Mouse (Mus musculus) liver, embryonic 14.5 days (tissue): Measurements from ENCODE around the gene Dbx1. TPM values are rescaled to one million over a fixed set of nuclear protein-coding genes. Genes with fewer than 3 reads are reported as not detected.

Experiments
- ATAC-seq: fragments of 200-750 bp; cut with Nextera tagmentation; 2 replicates; pipeline ENCODE4 v1.8.0; 2017; ENCODE audit warnings: moderate number of reproducible peaks, mild to moderate bottlenecking, moderate library complexity; ENCODE audit not compliant: insufficient read depth
- DNase-seq, 3 experiments: peaks; one replicate each; pipeline ENCODE4 v3.0.0-alpha.2; 2012 to 2013; ENCODE audit warnings: low read depth in 3 of 3, low spot score in 3 of 3
- H3K27ac ChIP-seq: fragments of 300-500 bp; sonication (generic); 2 replicates; pipeline ENCODE4 v1.5.1; 2014; ENCODE audit warnings: moderate library complexity, mild to moderate bottlenecking, control low read depth, inconsistent platforms
- H3K27me3 ChIP-seq: fragments of 300-500 bp; sonication (generic); 2 replicates; pipeline ENCODE4 v1.6.1; 2014; ENCODE audit warnings: mild to moderate bottlenecking, low read length, moderate library complexity; ENCODE audit not compliant: control insufficient read depth, insufficient read depth
- H3K36me3 ChIP-seq: fragments of 300-500 bp; sonication (generic); replicated peaks from 2 replicates; pipeline ENCODE4 v1.6.1; 2014; ENCODE audit warnings: low read depth; ENCODE audit not compliant: control insufficient read depth, insufficient read depth
- H3K4me1 ChIP-seq, 2 experiments: fragments of 200-500 bp in 1 of 2; fragments of 300-500 bp in 1 of 2; sonication (generic) in 1 of 2; replicated peaks; 2 replicates each; pipeline ENCODE4 v1.6.1; 2012 to 2014; ENCODE audit warnings: antibody characterized with exemption in 1 of 2, inconsistent platforms in 1 of 2, low read length in 1 of 2; ENCODE audit not compliant: control insufficient read depth in 2 of 2, insufficient read depth in 2 of 2
- H3K4me2 ChIP-seq: fragments of 300-500 bp; sonication (generic); 2 replicates; pipeline ENCODE4 v1.6.1; 2014; ENCODE audit warnings: low read depth, mild to moderate bottlenecking, control low read depth, moderate library complexity
- H3K4me3 ChIP-seq, 2 experiments: fragments of 200-500 bp in 1 of 2; fragments of 300-500 bp in 1 of 2; sonication (generic) in 1 of 2; 2 replicates each; pipeline ENCODE4 v1.5.1; 2012 to 2014; ENCODE audit warnings: low read depth in 2 of 2, low read length in 2 of 2, mild to moderate bottlenecking in 2 of 2, control low read depth in 1 of 2, inconsistent platforms in 1 of 2, moderate library complexity in 1 of 2; ENCODE audit not compliant: insufficient read depth in 1 of 2
- H3K9ac ChIP-seq: fragments of 300-500 bp; sonication (generic); replicated peaks from 2 replicates; pipeline ENCODE4 v1.6.1; 2014; ENCODE audit warnings: mild to moderate bottlenecking, control low read depth, moderate library complexity
- H3K9me3 ChIP-seq: fragments of 300-500 bp; sonication (generic); 2 replicates; pipeline ENCODE4 v1.6.1; 2016; ENCODE audit warnings: low read length, mixed read lengths; ENCODE audit not compliant: control insufficient read depth
- CTCF ChIP-seq: IDR thresholded peaks from 2 replicates; pipeline ENCODE4 v1.5.1; 2016; ENCODE audit warnings: antibody characterized with exemption, low read depth, control low read depth
- EP300 ChIP-seq: IDR thresholded peaks from 2 replicates; pipeline ENCODE4 v1.6.1; 2016; ENCODE audit warnings: antibody characterized with exemption, low read depth
- WGBS: fragments of 180-500 bp; shearing (Covaris S2); extraction: QIAGEN DNeasy Blood & Tissue Kit; methylation state at CpG from one replicate; pipeline ENCODE4 v1.1.7; 2014; ENCODE audit not compliant: insufficient replicate concordance; 5-methylcytosine and 5-hydroxymethylcytosine counted together
- polyA plus RNA-seq, 2 experiments: library from polyadenylated mRNA; depleted of rRNA in 1 of 2; stranded (reverse) in 1 of 2; unstranded in 1 of 2; fragments of >200 nt; fragmentation: Nextera tagmentation in 1 of 2; extraction: Ambion mirVana in 1 of 2; gene quantifications; 2 replicates each; pipeline versions ENCODE4 v1.2.1 to v1.2.3; 2012 to 2014

Dbx1 gene
- polyA plus RNA-seq, 2 experiments = not detected

- H3K4me3 ChIP-seq = no peak overlapping the region
- DNase-seq = no peak
- no peak for ATAC-seq
- H3K27me3 ChIP-seq = no peaks in the 10 kb centered on the region
- H3K9ac ChIP-seq = no peak overlapping the region
- H3K9me3 ChIP-seq = no peaks in the 10 kb centered on the region
- 74% methylated on average over 13 of the region's 13 CpGs for WGBS
- H3K36me3 ChIP-seq = no peaks in the 10 kb centered on the region
- H3K27ac ChIP-seq = no peak overlapping the region
- H3K4me1 ChIP-seq = no peaks in the 10 kb centered on the region
- no peak overlapping the region for H3K4me2 ChIP-seq
- no peak for TF ChIP-seq EP300
- no peak for TF ChIP-seq CTCF
Observed at GRCm38 (mm10) chr7:49668260-49668857, 31.7 kb upstream of the Dbx1 start.

GRCm38 (mm10) chr7:49663575-49663974, 26.9 kb upstream of the Dbx1 start:
- TF ChIP-seq CTCF (no peak), EP300 (no peak)
- ATAC-seq (no peak), DNase-seq (no peak)
- WGBS = 48% methylated on average over 3 of the region's 3 CpGs
- no peak overlapping the region for H3K9ac ChIP-seq
- peaks cover 5% of the 10 kb centered on the region for H3K27me3 ChIP-seq
- no peaks in the 10 kb centered on the region for H3K36me3 ChIP-seq
- no peaks in the 10 kb centered on the region for H3K4me1 ChIP-seq
- no peak overlapping the region for H3K4me3 ChIP-seq
- no peak overlapping the region for H3K4me2 ChIP-seq
- no peaks in the 10 kb centered on the region for H3K9me3 ChIP-seq
- H3K27ac ChIP-seq = no peak overlapping the region

- no peaks in the 10 kb centered on the region for H3K36me3 ChIP-seq
- H3K9me3 ChIP-seq = no peaks in the 10 kb centered on the region
- no peak for DNase-seq
- TF ChIP-seq CTCF (no peak), EP300 (no peak)
- H3K4me3 ChIP-seq = no peak overlapping the region
- no peak overlapping the region for H3K9ac ChIP-seq
- WGBS = 12% methylated on average over 7 of the region's 7 CpGs
- H3K4me2 ChIP-seq = no peak overlapping the region
- H3K27ac ChIP-seq = no peak overlapping the region
- H3K4me1 ChIP-seq = no peaks in the 10 kb centered on the region
- peaks cover 5% of the 10 kb centered on the region for H3K27me3 ChIP-seq
- ATAC-seq = no peak
Observed at GRCm38 (mm10) chr7:49662492-49663026, 25.9 kb upstream of the Dbx1 start.

GRCm38 (mm10) chr7:49661811-49662491, 25.3 kb upstream of the Dbx1 start:
- Histone ChIP-seq H3K27ac (no peak overlapping the region), H3K4me2 (no peak overlapping the region)
- WGBS = 5% methylated on average over 24 of the region's 24 CpGs

GRCm38 (mm10) chr7:49640709-49641305, 4.2 kb upstream of the Dbx1 start:
- H3K4me1 ChIP-seq = no peaks in the 10 kb centered on the region
- TF ChIP-seq EP300 (no peak), CTCF (no peak)
- H3K27ac ChIP-seq = no peak overlapping the region
- H3K27me3 ChIP-seq = peaks cover 49% of the 10 kb centered on the region
- H3K4me2 ChIP-seq = no peak overlapping the region
- DNase-seq = no peak
- H3K36me3 ChIP-seq = no peaks in the 10 kb centered on the region
- H3K4me3 ChIP-seq = no peak overlapping the region
- no peak for ATAC-seq
- H3K9ac ChIP-seq = no peak overlapping the region
- 22% methylated on average over 3 of the region's 3 CpGs for WGBS
- no peaks in the 10 kb centered on the region for H3K9me3 ChIP-seq

More at GRCm38 (mm10) chr7:49661811-49662491, 25.3 kb upstream of the Dbx1 start:
- no peaks in the 10 kb centered on the region for H3K9me3 ChIP-seq
- no peak overlapping the region for H3K9ac ChIP-seq
- DNase-seq = no peak
- no peaks in the 10 kb centered on the region for H3K4me1 ChIP-seq
- no peak overlapping the region for H3K4me3 ChIP-seq
- TF ChIP-seq CTCF (no peak), EP300 (no peak)
- no peaks in the 10 kb centered on the region for H3K36me3 ChIP-seq
- peaks cover 5% of the 10 kb centered on the region for H3K27me3 ChIP-seq
- ATAC-seq = no peak
